13 mouse cellular contexts compared by ENCODE assay signal in the genomic region with DNA sequence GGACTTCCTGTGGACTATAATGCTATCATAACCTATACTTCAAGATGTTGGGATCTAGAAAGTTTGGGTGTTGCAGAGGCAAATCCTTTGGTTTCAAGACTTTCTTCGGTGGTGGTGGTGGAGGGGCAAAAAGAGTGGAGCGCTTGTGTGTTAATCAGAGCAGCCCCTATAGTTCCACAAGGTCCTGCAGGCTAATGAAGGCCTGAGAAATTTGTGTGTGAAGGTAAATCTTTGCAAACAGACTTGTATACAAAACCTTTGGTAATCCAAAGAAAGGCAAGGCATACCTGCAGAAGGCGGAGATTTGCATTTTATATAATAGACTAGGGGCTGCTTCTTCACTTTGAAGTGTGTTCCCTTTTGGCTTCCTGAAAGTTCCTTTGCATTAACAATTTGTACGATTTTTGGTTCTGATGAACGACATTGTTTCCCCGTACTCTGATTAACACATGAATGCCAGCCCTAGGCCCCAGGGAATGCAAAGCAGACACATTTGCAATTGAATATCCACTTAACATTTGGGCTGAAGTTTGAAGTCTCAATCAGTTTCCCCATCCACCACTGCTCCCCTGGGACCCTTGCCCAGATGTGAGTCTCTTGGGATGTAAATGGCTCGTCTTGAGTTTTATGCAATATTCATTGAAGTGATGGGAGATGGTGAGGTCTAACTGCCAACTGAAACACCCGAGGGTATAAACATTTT.
DNase-seq lines count a peak whose midpoint lies in the region; ATAC-seq and TF ChIP-seq lines count a peak whose summit lies in the region.
"Had no signal": no experiment of that assay in that cellular context is flagged by ENCODE, and none has a peak within 500 bp of the region (broad histone marks: within the 10 kb centered on the region; RNA-seq: fewer than 3 reads in every experiment).

No protein-coding gene starts in this region.

- peak overlapping the region; percentile 99 for H3K27ac ChIP-seq in ES-Bruce4 (ENCODE audit: insufficient read depth, low read length)
- peak overlapping the region; percentile 50 for H3K27ac ChIP-seq in forebrain, embryonic 15.5 days (replicated peaks)
- H3K27ac ChIP-seq in midbrain, embryonic 11.5 days (ENCODE audit: low read depth, low read length), result no peak overlapping the region; the same call in 1 of the 2 replicates
- H3K27ac ChIP-seq: heart, embryonic 10.5 days; kidney, postnatal 0 days; limb, embryonic 15.5 days; stomach, postnatal 0 days had no signal

- H3K4me1 ChIP-seq in ES-Bruce4 (ENCODE audit: control insufficient read depth, insufficient read depth, low read length), result no peaks in the 10 kb centered on the region
- H3K4me1 ChIP-seq in forebrain, embryonic 15.5 days, result peaks cover 28% of the 10 kb centered on the region
- H3K4me1 ChIP-seq in midbrain, embryonic 11.5 days (ENCODE audit: control insufficient read depth, insufficient read depth, low read length), result peaks cover 15% of the 10 kb centered on the region
- H3K4me1 ChIP-seq: heart, embryonic 10.5 days had no signal

- H3K4me2 ChIP-seq in forebrain, embryonic 15.5 days (replicated peaks), result peak overlapping the region; percentile 41
- peak overlapping the region; percentile 23; the same call in 1 of the 2 replicates for H3K4me2 ChIP-seq in midbrain, embryonic 11.5 days
- H3K4me2 ChIP-seq: limb, embryonic 15.5 days had no signal

- no peaks in the 10 kb centered on the region for H3K27me3 ChIP-seq in ES-Bruce4 (ENCODE audit: control insufficient read depth, insufficient read depth, low read length, poor library complexity, severe bottlenecking)
- no peaks in the 10 kb centered on the region for H3K27me3 ChIP-seq in forebrain, embryonic 15.5 days
- no peaks in the 10 kb centered on the region for H3K27me3 ChIP-seq in midbrain, embryonic 11.5 days (ENCODE audit: control insufficient read depth, insufficient read depth, low read length)
- H3K27me3 ChIP-seq: limb, embryonic 15.5 days had no signal

- no peak overlapping the region for H3K4me3 ChIP-seq in ES-Bruce4 (ENCODE audit: low read depth, low read length)
- H3K4me3 ChIP-seq in forebrain, embryonic 15.5 days, result no peak overlapping the region
- no peak overlapping the region for H3K4me3 ChIP-seq in midbrain, embryonic 11.5 days (ENCODE audit: low read depth, low read length)
- H3K4me3 ChIP-seq: heart, embryonic 10.5 days; limb, embryonic 15.5 days had no signal

- no peaks in the 10 kb centered on the region for H3K36me3 ChIP-seq in ES-Bruce4 (ENCODE audit: control insufficient read depth, insufficient read depth, low read length, poor library complexity, severe bottlenecking)
- H3K36me3 ChIP-seq in forebrain, embryonic 15.5 days, result no peaks in the 10 kb centered on the region
- H3K36me3 ChIP-seq in midbrain, embryonic 11.5 days (ENCODE audit: control insufficient read depth, insufficient read depth, low read length), result no peaks in the 10 kb centered on the region
- H3K36me3 ChIP-seq: heart, embryonic 10.5 days; limb, embryonic 15.5 days had no signal

- DNase-seq in ES-CJ7 (ENCODE audit: low read depth, low spot score), result peak; percentile 99
- peak; percentile 90 for DNase-seq in midbrain, embryonic 11.5 days (ENCODE audit: low spot score, missing footprints)
- no peak for DNase-seq in adrenal gland, adult (ENCODE audit: inconsistent age in 2 of 2, low spot score in 1 of 2)
- no peak for DNase-seq in thymus, postnatal 25 days
- DNase-seq: cerebellum, adult 9-11 months; lung, postnatal 10 days had no signal

- peaks cover 17% of the 10 kb centered on the region for H3K9me3 ChIP-seq in ES-Bruce4 (replicated peaks; ENCODE audit: control insufficient read depth, insufficient read depth, low read length, poor library complexity, severe bottlenecking)
- H3K9me3 ChIP-seq in forebrain, embryonic 15.5 days, result no peaks in the 10 kb centered on the region
- H3K9me3 ChIP-seq in midbrain, embryonic 11.5 days (ENCODE audit: control insufficient read depth, low read length), result no peaks in the 10 kb centered on the region
- H3K9me3 ChIP-seq: heart, embryonic 10.5 days; limb, embryonic 15.5 days had no signal

- peak; percentile 83 for ATAC-seq in forebrain, embryonic 15.5 days (replicated peaks)
- peak; percentile 58 for ATAC-seq in midbrain, embryonic 11.5 days (ENCODE audit: low FRiP score)
- no peak for ATAC-seq in granulocyte monocyte progenitor cell, adult 5-6 weeks (replicated peaks; ENCODE audit: poor library complexity, severe bottlenecking)

- TF ChIP-seq CTCF in ES-Bruce4 (IDR thresholded peaks at IDR 0.05; ENCODE audit: low read depth, low read length), result no peak

- no peak overlapping the region for H3K9ac ChIP-seq in ES-Bruce4 (ENCODE audit: low read depth, poor library complexity, severe bottlenecking)
- no peak overlapping the region for H3K9ac ChIP-seq in forebrain, embryonic 15.5 days (replicated peaks)
- no peak overlapping the region for H3K9ac ChIP-seq in midbrain, embryonic 11.5 days (ENCODE audit: low read length)
- H3K9ac ChIP-seq: limb, embryonic 15.5 days had no signal

- TF ChIP-seq EP300 in ES-Bruce4 (IDR thresholded peaks at IDR 0.05; ENCODE audit: insufficient read depth, low read depth, low read length), result peak; percentile 93

- 3% methylated on average over 8 of the region's 8 CpGs for WGBS in forebrain, embryonic 15.5 days
- WGBS in midbrain, embryonic 11.5 days, result 15% methylated on average over 8 of the region's 8 CpGs

- no peak for TF ChIP-seq POLR2A in ES-Bruce4 (IDR thresholded peaks at IDR 0.05; ENCODE audit: insufficient read depth, low read length)

Comparison
In these comparisons a context has a peak if more than half of its experiments do, and no peak if none do; other contexts are left out.
1. DNase-seq: peak in ES-CJ7 (single experiment) and midbrain, embryonic 11.5 days (single experiment); none in adrenal gland, adult (0 of 2) and thymus, postnatal 25 days (single experiment).